Mouse (Mus musculus): ENCODE data around the gene Erbb3.
"Not testable (repeated sequence)": the region's sequence is repeated elsewhere in the genome, so short reads cannot be mapped to it uniquely, and the experiment has no call there.

Erbb3 gene
- long read RNA-seq, experiment 1, partial matches to known transcripts: 1 of 1 reads
- long read RNA-seq, experiment 1, other reads (novel, unspliced or antisense): 0 of 1 reads
- long read RNA-seq, experiment 2: 0 reads

DNA sequence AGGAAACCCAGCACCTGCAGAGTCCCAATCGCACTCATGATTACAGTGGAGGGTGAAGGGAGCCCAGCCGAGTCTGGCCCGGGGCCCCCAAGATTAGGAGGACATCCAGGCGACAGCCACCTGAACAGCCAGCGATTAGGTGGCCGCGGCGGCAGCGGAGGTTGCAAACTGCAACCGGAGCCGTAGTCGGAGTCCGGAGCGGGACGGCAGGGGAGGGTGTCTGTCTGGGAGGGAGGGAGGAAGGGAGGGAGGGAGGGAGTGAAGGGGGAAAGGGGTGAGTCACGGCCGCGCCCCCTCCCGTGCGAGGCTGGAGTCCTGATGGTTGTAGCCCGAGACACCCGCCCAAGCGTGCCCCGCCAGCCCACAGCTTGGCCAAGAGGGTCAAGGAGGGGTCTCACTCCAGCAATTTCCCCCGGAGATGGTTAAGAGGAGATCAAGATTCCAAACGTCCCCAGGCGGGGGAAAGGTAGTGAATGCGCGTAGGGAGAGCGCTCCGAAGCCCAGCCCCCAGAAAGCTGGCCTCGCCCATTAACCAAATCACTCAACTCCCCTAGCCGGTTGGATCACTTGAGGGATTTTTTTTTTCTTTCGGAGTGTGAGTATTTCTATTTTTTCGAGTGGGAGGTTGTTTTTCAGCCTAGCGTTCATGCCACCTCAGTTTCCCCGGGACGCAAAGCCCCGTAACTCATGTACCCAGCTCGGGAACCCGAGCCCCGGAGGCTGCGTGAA, at the start of gene Erbb3:
Erbb3 (minus strand) TSS at position 189 of the 729 bp plus-strand sequence.
- intact Hi-C loops (cut with DNase I): no loop called here

DNA sequence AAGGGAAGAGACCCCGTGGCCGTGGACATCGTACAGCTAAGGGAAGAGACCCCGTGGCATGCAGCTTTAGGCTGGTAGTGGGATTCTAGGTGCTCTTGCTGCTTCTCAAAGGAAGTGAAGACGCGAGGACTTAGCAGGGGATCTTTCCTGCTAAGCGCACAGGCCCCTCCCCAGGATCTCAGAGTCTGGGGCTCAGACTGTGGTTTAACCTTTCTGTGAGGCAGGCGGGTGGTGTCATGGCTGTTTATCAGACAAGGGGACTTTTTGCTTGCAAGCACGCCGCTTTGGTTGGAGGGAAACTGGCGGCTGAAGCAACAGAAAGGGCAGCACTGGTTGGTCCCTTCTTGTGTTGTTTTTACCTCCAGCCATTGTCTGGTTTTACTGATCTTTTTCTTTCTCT, 47.6 kb upstream of the Erbb3 start:
- intact Hi-C loops (cut with DNase I): no loop called here

DNA sequence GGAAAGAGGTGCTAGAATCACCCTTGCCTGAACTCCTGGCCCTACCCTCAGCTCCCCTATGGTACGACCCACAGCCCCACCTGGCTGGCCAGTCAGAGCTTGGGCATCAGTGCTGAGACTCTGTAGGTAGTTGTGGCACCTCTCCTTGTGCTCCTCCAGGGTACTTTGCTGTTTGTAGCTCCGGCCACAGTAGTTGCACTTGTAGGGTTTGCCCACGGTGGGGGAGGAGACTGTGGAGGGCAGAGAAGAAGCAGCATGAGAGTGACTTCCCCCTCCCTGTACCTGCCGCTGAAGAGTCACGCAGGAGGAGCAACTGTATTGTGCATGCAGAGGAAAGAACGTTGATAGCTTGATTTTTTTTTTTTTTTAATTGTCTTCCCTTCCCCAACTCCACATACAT, 47.1 kb upstream of the Erbb3 start:
- intact Hi-C loops (cut with DNase I): no loop called here

DNA sequence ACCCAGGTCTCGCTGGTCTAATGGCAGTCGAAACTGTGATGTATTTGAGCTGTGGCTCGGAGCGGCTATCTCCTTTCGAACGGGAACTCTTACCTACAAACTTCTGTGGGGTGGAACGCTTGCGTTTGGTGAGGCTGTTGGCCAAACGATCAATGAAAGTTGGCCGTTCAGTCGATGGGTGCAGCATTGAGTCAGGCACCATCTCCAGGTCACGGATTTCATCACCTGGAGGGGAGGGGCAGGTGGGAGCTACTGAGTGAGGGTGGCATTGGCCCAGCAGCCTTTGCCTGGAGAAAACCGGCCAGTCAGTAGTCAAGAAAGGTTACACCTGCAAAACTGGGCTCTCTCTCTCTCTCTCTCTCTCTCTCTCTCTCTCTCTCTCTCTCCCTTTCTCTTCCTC, 46.2 kb upstream of the Erbb3 start:
- intact Hi-C loops (cut with DNase I): no loop called here

DNA sequence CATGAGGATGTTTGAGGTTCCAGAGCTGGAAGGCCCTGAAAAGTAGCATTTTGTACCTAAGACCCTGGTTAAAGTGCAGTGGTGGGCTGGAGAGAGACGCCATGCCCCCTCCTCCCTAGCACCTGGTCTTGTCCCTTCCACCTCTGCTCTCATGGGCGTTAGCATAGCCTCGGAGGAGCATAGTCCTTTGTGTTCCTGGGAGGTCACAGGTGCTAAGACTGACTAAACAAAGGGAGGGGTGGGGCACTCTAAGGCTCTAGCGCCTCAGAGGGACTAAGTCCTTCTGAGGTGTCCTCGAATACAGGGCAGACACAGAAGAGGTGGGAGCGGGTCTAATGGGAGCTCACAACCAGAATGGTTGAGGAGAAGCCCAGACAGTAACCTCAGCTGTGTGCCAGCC, 42.1 kb upstream of the Erbb3 start:
- intact Hi-C loops (cut with DNase I): no loop called here

DNA sequence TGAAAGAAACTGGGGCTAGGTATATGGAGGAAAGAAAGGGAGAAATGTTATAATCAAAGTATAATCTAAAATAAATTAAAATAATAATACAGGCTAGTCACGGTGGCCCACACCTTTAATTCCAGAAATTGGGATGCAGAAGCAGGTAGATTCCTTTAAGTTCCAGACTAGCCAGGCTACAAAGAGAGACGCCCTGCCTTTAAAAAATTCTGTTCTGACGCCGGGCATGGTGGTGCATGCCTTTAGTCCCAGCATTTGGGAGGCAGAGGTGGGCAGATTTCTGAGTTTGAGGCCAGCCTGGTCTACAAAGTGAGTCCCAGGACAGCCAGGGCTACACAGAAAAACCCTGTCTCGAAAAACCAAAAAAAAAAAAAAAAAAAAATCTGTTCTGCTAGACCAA, 40.9 kb upstream of the Erbb3 start:
- intact Hi-C loops (cut with DNase I): not testable (repeated sequence)

DNA sequence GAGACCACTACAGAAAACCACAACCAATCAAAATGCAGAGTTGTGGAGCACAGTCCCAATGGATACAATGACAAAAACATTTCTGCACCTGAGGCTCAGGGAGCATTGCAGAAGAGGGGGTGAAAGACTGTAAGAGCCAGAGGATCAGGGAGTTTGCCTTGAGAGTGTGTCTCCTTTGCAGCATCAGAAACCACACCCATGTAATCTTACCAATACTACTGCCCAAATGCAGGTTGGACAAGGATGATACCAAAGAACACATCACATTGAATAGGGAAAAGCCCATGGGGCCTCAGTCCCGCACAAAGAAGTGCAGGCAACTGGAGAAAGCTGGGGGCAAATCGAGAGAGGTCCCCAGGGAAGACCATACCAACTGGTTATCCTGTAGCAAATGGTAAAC, 40.3 kb upstream of the Erbb3 start:
- intact Hi-C loops (cut with DNase I): loop anchor here (5.0 kb wide), 1 partner anchor 43 kb away; the partner anchor contains the start of gene Suox

DNA sequence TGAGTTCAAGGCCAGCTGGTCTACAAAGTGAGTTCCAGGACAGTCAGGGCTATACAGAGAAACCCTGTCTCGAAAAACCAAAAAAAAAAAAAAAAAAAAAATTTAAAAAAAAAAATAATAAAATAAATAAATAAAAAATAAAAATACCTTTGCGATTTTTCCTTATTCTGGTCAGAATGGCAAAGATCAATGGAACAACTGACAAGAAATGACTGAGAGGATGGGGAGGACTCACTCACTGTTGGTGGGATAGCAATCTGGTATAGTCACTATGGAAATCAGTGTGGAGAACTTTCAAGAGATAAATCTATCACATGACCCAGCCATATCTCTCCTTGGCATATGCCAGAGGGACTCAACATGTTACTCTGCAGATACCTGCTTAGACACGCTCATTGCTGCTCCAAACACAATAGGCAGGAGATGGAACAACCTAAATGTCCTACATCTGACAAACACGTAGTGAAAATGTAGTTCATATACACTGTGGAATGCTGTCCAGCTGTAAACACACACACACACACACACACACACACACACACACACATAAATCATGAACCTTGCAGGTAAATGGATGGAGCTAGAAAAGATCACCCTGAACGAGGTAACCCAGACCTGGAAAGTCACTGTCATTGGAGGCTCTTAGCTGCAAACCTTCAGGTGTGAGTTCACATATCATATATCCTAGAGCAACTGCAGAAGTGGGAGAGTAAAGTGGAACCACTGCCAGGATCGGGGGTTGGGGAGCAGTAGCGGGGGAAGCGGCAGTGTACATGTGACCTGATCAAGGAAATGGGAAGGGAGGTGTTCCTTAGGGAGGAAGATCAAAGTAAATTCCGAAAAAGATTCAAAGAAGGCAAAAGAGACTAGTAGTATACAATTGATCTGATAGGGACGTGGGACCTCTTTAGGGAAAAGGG, 38.2 kb upstream of the Erbb3 start:
- intact Hi-C loops (cut with DNase I): loop anchor here (5.0 kb wide), 1 partner anchor 45 kb away; the partner anchor contains the start of gene Suox

DNA sequence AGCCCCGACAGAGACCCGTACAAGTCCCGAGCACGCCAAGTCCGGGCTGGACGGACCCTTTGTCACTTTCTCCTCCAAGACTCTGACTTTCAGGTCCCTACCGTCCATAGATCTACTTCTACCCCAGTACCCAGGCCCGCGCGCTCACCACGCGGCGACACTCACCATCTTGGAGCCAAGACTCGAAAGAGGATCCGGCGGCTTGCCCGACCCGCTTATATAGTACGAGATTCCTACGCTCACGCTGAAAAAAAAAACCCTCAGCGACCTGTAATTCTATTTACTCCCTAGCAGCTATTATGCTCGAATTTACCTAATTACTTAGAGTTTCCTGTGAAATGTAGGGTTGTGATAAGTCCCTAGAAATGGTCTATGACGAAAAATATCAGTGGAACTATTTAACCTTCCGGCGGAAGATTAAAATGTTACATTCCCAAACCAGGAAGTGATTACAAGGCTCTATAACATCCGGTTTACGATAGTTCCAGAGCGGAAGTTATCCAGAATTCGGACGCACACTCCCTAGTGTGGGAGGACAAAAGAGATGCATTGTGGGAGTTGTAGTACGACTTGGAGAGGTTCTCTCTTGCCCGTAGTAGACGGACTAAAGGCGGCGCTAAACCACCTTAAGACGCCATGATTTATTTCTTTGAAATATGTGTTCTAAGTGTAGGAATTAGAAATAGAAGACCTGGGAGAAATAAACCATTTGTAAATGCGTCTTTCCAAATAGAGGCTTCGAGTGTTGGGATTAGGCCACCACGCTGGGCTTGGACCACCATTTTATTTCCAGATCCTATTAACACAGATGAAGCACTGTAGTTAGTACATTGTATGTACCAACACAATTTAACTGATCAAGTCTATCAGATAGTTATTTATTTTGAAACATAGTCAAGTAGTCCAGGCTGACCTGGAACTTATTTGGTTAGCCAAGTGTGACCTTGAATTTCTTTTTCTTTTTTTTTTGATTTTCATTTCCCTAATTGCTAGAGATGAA, 37.2 kb upstream of the Erbb3 start, which contains the start of gene Rps26:
Rps26 (minus strand) TSS at position 437 of the 1,000 bp plus-strand sequence.
- intact Hi-C loops (cut with DNase I): loop anchor here (5.0 kb wide), 1 partner anchor 46 kb away; the partner anchor contains the start of gene Suox

DNA sequence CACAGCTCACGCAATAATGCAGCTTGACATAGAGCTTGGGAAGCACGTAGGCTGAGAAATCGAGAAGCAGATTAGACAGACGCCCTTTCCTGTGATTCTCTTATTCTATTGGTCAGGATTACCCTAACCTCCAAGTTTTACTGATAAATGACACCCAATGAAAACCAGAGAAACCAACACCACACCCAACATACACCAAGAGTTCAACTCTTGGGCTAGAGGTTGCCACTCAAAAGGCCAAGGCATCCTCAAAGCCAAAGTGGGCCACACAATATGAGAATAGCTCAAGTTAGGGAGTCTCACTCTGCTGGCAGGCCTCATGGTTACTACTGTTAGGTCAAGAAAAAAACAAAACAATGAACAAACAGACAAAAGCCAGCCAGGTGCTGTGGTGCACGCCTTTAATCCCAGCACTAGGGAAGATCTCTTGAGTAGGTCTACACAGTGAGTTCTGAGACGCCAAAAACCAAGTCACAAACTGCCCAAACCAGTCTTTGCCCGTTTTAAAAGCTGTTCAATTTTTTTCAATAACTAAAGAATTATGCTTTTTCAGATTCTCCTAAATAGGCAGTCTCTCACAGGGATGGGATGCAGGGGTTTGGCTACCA, 35.9 kb upstream of the Erbb3 start:
- intact Hi-C loops (cut with DNase I): loop anchor here (5.0 kb wide), 1 partner anchor 47 kb away; the partner anchor contains the start of gene Suox

DNA sequence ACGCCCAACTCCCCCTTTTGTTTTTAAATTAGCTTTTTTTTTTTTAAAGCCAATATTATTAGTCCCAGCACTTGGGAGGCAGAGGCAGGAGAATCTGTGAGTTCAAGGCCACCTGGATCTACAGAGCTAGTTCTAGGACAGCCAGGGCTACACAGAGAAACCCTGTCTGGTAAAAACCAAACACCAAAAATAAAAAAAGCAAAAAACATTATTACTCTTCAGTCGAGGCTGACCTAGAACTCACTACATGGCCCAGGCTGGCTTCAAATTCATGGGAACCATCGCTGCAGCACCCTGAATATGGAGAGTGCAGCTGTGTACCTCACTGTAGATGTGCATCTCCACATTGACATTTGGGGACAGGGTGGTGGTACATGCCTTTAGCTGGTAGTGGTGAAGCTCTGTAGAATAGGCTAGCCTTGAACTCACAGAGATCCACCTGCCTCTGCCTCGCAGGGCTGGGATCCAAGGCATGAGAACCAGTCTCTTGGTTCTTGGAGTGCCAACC, 33.7 kb upstream of the Erbb3 start:
- intact Hi-C loops (cut with DNase I): not testable (repeated sequence)

DNA sequence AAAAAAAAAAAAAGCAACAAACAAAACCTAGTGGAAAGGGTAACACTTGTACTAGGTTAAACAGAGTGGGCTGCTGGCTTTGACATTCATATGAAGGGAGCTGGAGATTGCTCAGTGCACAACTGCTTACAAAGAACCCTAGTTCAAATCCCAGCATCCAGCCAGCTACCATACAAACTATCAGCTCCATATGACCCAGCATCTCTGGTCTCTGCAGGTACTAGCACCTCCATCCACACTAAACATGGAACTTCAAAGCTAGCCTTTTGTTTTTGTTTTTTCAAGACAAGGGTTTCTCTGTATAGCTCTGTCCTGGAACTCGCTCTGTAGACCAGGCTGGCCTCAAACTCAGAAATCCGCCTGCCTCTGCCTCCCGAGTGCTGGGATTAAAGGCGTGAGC, 33.2 kb upstream of the Erbb3 start:
- intact Hi-C loops (cut with DNase I): no loop called here

DNA sequence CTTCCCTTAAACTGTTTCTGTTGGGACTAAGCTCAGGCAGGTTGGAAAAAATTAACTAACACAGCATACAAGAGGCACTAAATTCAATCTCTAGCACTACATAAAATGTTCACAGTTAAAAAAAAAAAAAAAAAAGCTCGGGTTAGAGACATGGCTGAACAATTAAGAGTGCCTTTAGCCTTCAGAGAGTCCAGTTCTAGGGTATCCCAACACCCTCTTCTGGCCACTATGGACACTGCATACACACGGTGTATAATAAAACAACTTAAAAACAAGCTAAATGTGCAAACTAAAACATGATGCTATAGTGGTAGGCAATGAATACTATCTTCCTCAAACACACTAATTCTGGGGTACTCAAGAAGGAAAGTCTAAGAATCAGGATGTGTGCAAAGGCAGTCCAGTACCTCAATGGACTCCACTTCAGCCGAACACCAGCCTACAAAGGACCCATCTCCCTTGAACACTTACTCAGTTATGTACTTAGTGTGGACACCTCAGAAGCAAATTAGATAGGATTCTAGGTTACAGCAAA, 32.6 kb upstream of the Erbb3 start:
- intact Hi-C loops (cut with DNase I): no loop called here

DNA sequence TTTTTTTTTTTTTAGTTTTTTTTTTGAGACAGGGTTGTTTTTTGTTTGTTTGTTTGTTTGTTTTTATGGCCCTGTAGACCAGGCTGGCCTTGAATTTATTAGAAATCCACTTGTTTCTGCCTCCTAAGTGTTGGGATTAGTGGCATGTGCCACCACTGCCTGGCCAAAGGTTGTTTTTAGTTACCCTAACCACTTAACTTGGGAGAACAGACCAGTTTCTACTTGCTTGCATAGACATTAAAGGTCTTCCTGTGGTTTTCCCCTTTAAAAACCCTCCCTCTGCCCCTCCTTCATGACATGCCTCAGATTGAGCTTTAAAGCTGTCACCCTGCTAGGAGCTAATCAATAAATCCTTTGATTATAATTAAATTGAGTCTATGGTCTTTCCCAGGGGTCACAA, 30.8 kb upstream of the Erbb3 start:
- intact Hi-C loops (cut with DNase I): no loop called here

DNA sequence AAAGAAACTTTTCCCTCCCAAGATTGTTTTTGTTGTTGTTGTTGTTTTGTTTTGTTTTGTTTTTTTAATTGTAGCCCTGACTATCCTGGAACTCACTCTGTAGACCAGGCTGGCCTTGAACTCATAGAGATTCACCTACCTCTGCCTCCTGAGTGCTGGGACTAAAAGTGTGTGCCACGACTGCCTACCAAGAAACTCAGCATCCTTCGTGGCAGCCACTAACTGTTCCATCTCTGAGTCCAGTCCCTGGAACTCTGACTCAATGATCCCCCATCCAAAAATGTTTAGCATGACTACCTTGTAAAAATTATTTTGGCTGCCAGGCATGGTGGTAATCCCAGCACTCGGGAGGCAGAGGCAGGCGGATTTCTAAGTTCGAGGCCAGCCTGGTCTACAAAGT, 29.7 kb upstream of the Erbb3 start:
- intact Hi-C loops (cut with DNase I): not testable (repeated sequence)

DNA sequence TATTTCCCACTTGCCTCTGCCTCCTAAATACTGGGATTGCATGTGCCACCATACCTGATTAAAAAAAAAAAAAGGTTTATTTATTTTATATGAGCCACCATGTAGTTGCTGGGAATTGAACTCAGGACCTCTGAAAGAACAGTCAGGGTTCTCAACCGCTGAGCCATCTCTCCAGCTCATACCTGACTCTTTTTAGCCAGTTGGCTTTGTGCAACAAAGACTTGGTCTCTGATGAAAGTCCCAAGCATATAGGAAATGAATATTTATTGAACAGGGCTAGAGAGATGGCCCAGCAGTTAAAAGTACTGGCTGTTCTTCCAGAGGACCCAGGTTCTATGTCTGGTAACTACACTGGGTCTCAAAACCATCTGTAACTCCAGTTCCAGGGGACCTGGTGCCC, 29.1 kb upstream of the Erbb3 start:
- intact Hi-C loops (cut with DNase I): no loop called here

DNA sequence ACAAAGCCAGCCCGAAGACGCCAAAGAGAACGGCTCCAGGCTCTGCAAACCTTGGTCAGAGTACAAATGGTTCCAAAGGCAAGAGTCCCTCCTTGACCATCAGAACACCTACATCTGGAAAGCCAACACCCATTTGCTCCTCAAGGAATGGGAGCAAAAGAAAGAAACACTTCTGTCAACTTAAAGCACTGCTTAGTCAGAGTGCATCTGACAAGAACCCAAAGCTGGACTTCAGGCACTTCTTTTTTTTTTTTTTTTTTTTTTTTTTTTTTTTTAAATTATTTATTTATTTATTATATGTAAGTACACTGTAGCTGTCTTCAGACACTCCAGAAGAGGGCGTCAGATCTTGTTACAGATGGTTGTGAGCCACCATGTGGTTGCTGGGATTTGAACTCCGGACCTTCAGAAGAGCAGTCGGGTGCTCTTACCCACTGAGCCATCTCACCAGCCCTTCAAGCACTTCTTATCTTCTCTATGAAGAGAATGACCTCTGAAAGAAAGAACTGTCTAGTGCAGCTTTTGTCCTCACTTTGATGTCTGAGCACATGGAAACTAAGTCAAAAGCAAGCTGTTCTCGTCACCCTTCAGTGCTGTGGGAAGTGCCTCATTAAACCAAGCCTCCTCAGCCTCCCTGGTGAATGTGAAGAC, 26.5 kb upstream of the Erbb3 start:
- intact Hi-C loops (cut with DNase I): not testable (repeated sequence)

DNA sequence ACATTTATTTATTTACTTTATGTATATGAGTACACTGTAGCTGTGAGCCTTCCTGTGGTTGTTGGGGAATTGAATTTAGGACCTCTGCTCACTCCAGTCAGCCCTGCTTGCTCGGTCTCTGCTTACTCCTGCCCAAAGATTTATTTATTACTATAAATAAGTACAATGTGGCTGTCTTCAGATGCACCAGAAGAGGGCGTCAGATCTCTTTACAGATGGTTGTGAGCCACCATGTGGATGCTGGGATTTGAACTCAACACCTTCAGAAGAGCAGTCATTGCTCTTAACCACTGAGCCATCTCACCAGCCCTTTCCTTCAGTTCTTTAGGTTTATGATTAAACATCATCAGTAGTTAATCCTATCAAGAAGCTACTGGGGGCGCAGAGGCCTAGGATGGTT, 25.5 kb upstream of the Erbb3 start:
- intact Hi-C loops (cut with DNase I): loop anchor here (5.0 kb wide), 1 partner anchor 57 kb away; the partner anchor contains the start of gene Suox

DNA sequence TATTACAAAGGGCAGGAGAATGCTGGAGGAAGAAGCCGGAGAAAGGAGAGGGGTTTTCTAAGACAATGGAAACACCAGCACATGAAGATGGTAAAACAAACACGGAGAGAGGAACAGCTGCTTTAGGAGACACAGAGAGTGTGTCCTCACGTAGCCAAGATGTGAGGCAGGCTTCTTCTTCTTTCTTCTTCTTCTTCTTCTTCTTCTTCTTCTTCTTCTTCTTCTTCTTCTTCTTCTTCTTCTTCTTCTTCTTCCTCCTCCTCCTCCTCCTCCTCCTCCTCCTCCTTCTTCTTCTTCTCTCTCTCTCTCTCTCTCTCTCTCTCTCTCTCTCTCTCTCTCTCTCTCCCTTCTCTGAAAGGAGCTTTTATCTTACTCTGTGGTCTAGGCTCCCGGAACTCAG, 24.4 kb upstream of the Erbb3 start:
- intact Hi-C loops (cut with DNase I): loop anchor here (5.0 kb wide), 1 partner anchor 58 kb away; the partner anchor contains the start of gene Suox
